Mouse (Mus musculus): ENCODE results near the gene Sp8. TPM values are rescaled to one million over a fixed set of nuclear protein-coding genes. Genes with fewer than 3 reads are reported as not detected.

Sp8 gene
- polyA plus RNA-seq (2015; fragmentation: Nextera tagmentation; extraction: Ambion mirVana) = not detected in 2 replicates

- peak within 1 kb of the TSS; percentile 53 for H3K4me3 ChIP-seq (ENCODE audit: low read depth, low read length)
- H3K4me2 ChIP-seq (ENCODE audit: low read depth, low read length) = peak within 1 kb of the TSS; percentile 82
- H3K27me3 ChIP-seq (ENCODE audit: insufficient read depth, low read length) = peaks cover 99% of the 10 kb centered on the region
- no peaks in the 10 kb centered on the region for H3K36me3 ChIP-seq (replicated peaks; ENCODE audit: insufficient read depth, low read length)
- no peak within 1 kb of the TSS for H3K27ac ChIP-seq (ENCODE audit: low read depth)
- WGBS (ENCODE audit: insufficient replicate concordance) = under 1% methylated on average over 6 of the region's 6 CpGs
- peaks cover 20% of the 10 kb centered on the region for H3K4me1 ChIP-seq (ENCODE audit: insufficient read depth)
- H3K9me3 ChIP-seq (ENCODE audit: low read length) = no peaks in the 10 kb centered on the region
- ATAC-seq (no peak), DNase-seq (no peak)
- H3K9ac ChIP-seq (replicated peaks) = no peak within 1 kb of the TSS
- TF ChIP-seq EP300 (IDR thresholded peaks at IDR 0.05; ENCODE audit: low read depth) = no peak
- TF ChIP-seq CTCF (IDR thresholded peaks at IDR 0.05; ENCODE audit: low read depth) = no peak
Observed at GRCm38 (mm10) chr12:118846221-118846620, at the start of gene Sp8. Gene Sp8, plus strand, starts transcription at chr12:118846329.

- no peaks in the 10 kb centered on the region for H3K4me1 ChIP-seq (ENCODE audit: insufficient read depth)
Observed at GRCm38 (mm10) chr12:118811328-118811961, 34.7 kb upstream of the Sp8 start.

GRCm38 (mm10) chr12:118814561-118814960 lies 31.6 kb upstream of the Sp8 start:
- H3K4me2 ChIP-seq (ENCODE audit: low read depth, low read length) = no peak overlapping the region
- no peak overlapping the region for H3K4me3 ChIP-seq (ENCODE audit: low read depth, low read length)
- no peaks in the 10 kb centered on the region for H3K9me3 ChIP-seq (ENCODE audit: low read length)
- no peak overlapping the region for H3K27ac ChIP-seq (ENCODE audit: low read depth)
- no peaks in the 10 kb centered on the region for H3K4me1 ChIP-seq (ENCODE audit: insufficient read depth)
- DNase-seq (no peak), ATAC-seq (no peak)
- H3K27me3 ChIP-seq (ENCODE audit: insufficient read depth, low read length) = 0 out of 2 replicates have a peak, but pooled peaks cover 3% of the 10 kb centered on the region
- H3K36me3 ChIP-seq (replicated peaks; ENCODE audit: insufficient read depth, low read length) = no peaks in the 10 kb centered on the region
- WGBS (ENCODE audit: insufficient replicate concordance) = 65% methylated on average over 3 of the region's 3 CpGs
- no peak overlapping the region for H3K9ac ChIP-seq (replicated peaks)
- no peak for TF ChIP-seq CTCF (IDR thresholded peaks at IDR 0.05; ENCODE audit: low read depth)
- no peak for TF ChIP-seq EP300 (IDR thresholded peaks at IDR 0.05; ENCODE audit: low read depth)

More at GRCm38 (mm10) chr12:118811328-118811961, 34.7 kb upstream of the Sp8 start:
- ATAC-seq = no peak
- H3K27me3 ChIP-seq (ENCODE audit: insufficient read depth, low read length) = 0 out of 2 replicates have a peak, but pooled peaks cover 3% of the 10 kb centered on the region
- no peak overlapping the region for H3K4me3 ChIP-seq (ENCODE audit: low read depth, low read length)
- DNase-seq = no peak
- no peak overlapping the region for H3K9ac ChIP-seq (replicated peaks)
- H3K27ac ChIP-seq (ENCODE audit: low read depth) = no peak overlapping the region
- H3K36me3 ChIP-seq (replicated peaks; ENCODE audit: insufficient read depth, low read length) = no peaks in the 10 kb centered on the region
- TF ChIP-seq CTCF (IDR thresholded peaks at IDR 0.05; ENCODE audit: low read depth) (no peak), EP300 (IDR thresholded peaks at IDR 0.05; ENCODE audit: low read depth) (no peak)
- WGBS (ENCODE audit: insufficient replicate concordance) = 8% methylated on average over 17 of the region's 17 CpGs
- H3K9me3 ChIP-seq (ENCODE audit: low read length) = no peaks in the 10 kb centered on the region
- H3K4me2 ChIP-seq (ENCODE audit: low read depth, low read length) = no peak overlapping the region

- Histone ChIP-seq H3K4me3 (ENCODE audit: low read depth, low read length) (no peak overlapping the region), H3K9ac (replicated peaks) (no peak overlapping the region), H3K9me3 (ENCODE audit: low read length) (no peaks in the 10 kb centered on the region), H3K36me3 (replicated peaks; ENCODE audit: insufficient read depth, low read length) (no peaks in the 10 kb centered on the region), H3K4me1 (ENCODE audit: insufficient read depth) (no peaks in the 10 kb centered on the region), H3K4me2 (ENCODE audit: low read depth, low read length) (no peak overlapping the region), H3K27ac (ENCODE audit: low read depth) (no peak overlapping the region), H3K27me3 (ENCODE audit: insufficient read depth, low read length) (0 out of 2 replicates have a peak, but pooled peaks cover 3% of the 10 kb centered on the region)
- DNase-seq = no peak
- TF ChIP-seq CTCF (IDR thresholded peaks at IDR 0.05; ENCODE audit: low read depth) = no peak
- no peak for TF ChIP-seq EP300 (IDR thresholded peaks at IDR 0.05; ENCODE audit: low read depth)
- ATAC-seq = no peak
Observed at GRCm38 (mm10) chr12:118816156-118816555, 30.0 kb upstream of the Sp8 start.

- Histone ChIP-seq H3K4me2 (ENCODE audit: low read depth, low read length) (no peak overlapping the region), H3K9ac (replicated peaks) (no peak overlapping the region), H3K4me1 (ENCODE audit: insufficient read depth) (no peaks in the 10 kb centered on the region), H3K9me3 (ENCODE audit: low read length) (no peaks in the 10 kb centered on the region), H3K27me3 (ENCODE audit: insufficient read depth, low read length) (no peaks in the 10 kb centered on the region), H3K4me3 (ENCODE audit: low read depth, low read length) (no peak overlapping the region), H3K27ac (ENCODE audit: low read depth) (no peak overlapping the region), H3K36me3 (replicated peaks; ENCODE audit: insufficient read depth, low read length) (no peaks in the 10 kb centered on the region)
- TF ChIP-seq EP300 (IDR thresholded peaks at IDR 0.05; ENCODE audit: low read depth) (no peak), CTCF (IDR thresholded peaks at IDR 0.05; ENCODE audit: low read depth) (no peak)
- WGBS (ENCODE audit: insufficient replicate concordance) = 79% methylated on average over 6 of the region's 6 CpGs
- ATAC-seq (no peak), DNase-seq (no peak)
Observed at GRCm38 (mm10) chr12:118829881-118830280, 16.2 kb upstream of the Sp8 start.

GRCm38 (mm10) chr12:118836411-118837341 lies 9.5 kb upstream of the Sp8 start:
- no peak overlapping the region for H3K27ac ChIP-seq (ENCODE audit: low read depth)
- H3K4me1 ChIP-seq (ENCODE audit: insufficient read depth) = 0 out of 2 replicates have a peak, but pooled peaks cover 2% of the 10 kb centered on the region
- H3K9ac ChIP-seq (replicated peaks) = no peak overlapping the region
- no peaks in the 10 kb centered on the region for H3K36me3 ChIP-seq (replicated peaks; ENCODE audit: insufficient read depth, low read length)
- peak overlapping the region; percentile 73 for H3K4me2 ChIP-seq (ENCODE audit: low read depth, low read length)
- no peaks in the 10 kb centered on the region for H3K9me3 ChIP-seq (ENCODE audit: low read length)
- peak; percentile 39 for DNase-seq
- peak; percentile 55 for ATAC-seq
- peak overlapping the region; percentile 47 for H3K4me3 ChIP-seq (ENCODE audit: low read depth, low read length)
- TF ChIP-seq CTCF (IDR thresholded peaks at IDR 0.05; ENCODE audit: low read depth) = no peak
- no peak for TF ChIP-seq EP300 (IDR thresholded peaks at IDR 0.05; ENCODE audit: low read depth)
- peaks cover 59% of the 10 kb centered on the region for H3K27me3 ChIP-seq (ENCODE audit: insufficient read depth, low read length)
- WGBS (ENCODE audit: insufficient replicate concordance) = 2% methylated on average over 67 of the region's 72 CpGs
